Mouse (Mus musculus): Measurements from ENCODE around the gene Ace2.

DNA sequence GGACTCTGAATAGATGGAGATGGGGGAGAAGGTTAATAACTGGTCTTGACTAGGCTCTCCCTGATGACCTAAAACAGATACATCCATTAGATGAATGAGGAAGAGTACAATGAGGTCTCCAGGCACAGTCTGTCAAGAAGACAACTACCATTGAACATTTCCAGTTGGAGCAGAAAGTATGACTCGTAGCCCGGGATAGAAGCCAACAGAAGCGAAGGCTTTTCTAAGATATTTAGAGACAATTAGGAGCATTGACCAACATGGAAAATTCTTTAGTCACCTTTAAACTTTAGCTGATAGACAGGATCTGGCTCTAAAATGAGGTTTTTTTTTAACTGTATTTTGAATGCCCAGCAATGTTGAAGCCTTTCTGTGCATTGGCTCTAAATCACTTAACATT, 5.6 kb upstream of the Ace2 start:
- TF ChIP-seq CTCF (IDR thresholded peaks at IDR 0.05; ENCODE audit: low read depth) (no peak), EP300 (IDR thresholded peaks at IDR 0.05; ENCODE audit: low read depth) (no peak)

Data from liver, embryonic 14.5 days (tissue).